Mouse (Mus musculus): ENCODE data around the gene Kcnip1.

- TF ChIP-seq CTCF (IDR thresholded peaks at IDR 0.05; ENCODE audit: insufficient read depth, low read depth, low read length) (no peak), POLR2A (IDR thresholded peaks at IDR 0.05; ENCODE audit: insufficient read depth, low read depth, low read length) (no peak)
These were observed 23.8 kb downstream of the Kcnip1 start for GRCm38 (mm10) chr11:33969199-33969598.
